Mouse (Mus musculus): Measurements from ENCODE around the gene Cdca5.
"Not testable (repeated sequence)": the region's sequence is repeated elsewhere in the genome, so short reads cannot be mapped to it uniquely, and the experiment has no call there.

The Cdca5 gene

DNA sequence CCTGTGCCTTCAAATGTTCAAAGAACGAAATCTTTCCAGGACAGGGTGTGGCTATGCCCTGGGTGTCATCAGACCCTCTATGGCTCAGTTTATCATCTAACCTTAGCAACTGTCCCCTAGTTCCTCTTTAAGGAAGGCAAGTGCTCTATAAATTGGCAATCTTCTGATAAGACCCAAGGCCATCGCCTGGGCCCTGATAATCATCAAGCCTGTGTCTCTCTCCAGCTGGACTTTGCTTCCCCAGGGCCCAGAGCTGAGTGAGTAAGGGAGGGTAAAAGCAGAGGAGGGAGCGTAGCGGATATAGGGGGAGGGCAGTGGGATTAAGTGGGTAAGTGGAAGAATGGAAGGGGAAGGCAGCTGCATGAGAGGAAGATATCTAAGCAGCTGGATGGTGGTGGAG is 19.7 kb downstream of the Cdca5 start:
- DNase-seq (ENCODE audit: low spot score in 2 of 2), result no peak

DNA sequence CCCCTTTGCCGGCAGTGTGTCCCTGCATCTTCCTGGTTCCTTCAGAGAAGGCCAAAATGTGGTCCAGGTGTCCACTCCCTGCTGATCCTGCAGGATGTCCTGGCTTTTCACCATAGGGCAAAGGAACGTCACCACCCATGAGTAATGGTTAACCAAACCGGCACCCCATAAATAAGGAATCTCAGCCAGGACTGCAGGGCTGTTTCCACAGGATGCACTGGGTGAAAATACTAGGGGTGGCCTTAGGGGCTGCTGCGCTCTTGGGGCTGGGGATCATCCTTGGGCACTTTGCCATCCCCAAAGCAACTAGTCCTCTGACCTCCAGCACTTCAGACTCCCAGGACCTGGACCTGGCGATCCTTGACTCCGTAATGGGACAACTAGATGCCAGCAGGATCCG is 20.8 kb downstream of the Cdca5 start, which contains the start of gene Naaladl1:
TSS of gene Naaladl1 (plus strand) at position 197 of the 400 bp plus-strand sequence.
- DNase-seq (ENCODE audit: low spot score in 2 of 2), result no peak

DNA sequence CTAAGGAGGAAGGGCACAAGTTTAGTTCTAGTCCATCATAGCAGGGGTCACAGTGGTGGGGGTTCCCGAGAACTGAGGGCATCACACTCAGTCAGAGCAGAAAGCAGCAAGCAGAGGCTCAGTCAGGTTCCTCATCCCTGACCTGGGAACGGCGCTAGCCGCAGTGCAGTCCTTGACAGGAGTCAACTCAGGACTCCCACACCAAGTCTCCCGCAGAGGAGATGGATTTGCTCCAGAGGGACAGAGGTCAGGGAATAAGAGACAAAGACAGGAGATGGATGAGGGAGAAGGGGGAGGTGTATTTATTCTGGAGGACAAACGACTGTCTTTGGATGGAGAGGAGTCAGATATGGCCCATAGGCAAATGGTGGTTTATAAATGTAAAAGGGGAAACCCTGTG is 28.3 kb downstream of the Cdca5 start:
- no peak for DNase-seq (ENCODE audit: low spot score in 2 of 2)

DNA sequence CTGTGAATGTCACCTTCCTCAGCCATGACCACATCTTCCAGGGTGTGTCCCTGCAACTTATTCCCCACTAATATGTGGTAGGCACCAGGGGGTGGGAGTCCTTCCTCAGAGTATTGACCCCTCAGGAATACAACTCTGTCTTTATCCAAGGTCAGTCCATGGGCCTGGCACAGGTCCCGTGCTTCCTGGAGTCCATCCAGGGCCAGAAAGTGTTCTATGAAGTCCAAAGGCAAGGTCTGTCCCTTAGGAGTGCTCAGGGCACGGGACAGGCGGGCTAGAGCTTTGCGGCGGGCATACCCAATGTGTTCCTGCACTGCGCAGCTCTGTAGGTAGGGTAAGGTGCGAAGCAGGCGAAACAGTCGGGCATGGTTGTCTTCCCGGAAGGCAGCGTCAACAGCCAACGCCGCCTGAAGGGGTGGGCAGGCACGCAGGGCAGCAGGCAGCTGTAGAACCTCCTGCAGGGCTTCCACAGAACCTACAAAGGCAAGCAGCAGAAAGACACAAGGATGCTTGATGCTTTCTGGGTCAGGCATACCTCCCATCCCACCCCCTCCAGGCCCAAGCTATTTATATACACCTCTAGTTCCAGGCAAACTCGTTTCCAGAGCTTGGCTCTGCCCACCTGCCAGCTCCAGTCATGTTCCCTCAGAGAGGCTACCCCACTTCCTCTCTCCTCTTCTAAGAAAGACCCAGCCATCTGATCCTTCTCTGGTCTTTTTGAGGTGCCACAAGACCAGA is 31.5 kb downstream of the Cdca5 start:
- no peak for DNase-seq (ENCODE audit: low spot score in 2 of 2)

DNA sequence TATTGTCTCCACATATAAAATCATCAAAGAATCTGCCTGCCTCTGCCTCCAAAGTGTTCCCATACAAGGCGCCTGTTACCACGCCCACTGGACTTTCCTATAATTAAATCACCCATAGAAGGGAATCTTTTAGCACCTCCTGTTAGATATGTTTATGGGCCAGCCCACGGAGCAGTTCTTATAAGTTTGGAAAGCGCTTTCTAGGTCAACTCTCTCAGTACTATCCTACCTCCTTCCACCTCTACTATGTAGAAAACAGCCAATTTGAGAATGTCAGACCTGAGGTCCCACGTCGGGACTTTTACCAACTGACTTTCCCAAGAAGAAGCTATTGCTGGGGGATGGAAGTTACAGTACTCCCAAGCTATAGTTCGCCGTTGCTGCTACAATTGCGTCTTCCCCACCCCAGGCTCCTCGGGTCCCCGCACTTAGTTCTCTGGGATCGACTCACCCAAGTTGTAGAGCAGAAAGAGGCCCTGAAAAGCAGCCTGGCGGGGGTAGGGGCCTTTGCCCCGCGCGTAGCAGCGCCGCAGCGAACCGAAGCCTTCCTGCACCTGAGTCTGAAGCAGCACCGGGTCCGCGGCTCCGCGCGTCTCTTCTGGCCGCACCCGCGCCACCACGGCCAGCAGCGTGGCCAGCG is 32.7 kb downstream of the Cdca5 start:
- no peak for DNase-seq (ENCODE audit: low spot score in 2 of 2)

DNA sequence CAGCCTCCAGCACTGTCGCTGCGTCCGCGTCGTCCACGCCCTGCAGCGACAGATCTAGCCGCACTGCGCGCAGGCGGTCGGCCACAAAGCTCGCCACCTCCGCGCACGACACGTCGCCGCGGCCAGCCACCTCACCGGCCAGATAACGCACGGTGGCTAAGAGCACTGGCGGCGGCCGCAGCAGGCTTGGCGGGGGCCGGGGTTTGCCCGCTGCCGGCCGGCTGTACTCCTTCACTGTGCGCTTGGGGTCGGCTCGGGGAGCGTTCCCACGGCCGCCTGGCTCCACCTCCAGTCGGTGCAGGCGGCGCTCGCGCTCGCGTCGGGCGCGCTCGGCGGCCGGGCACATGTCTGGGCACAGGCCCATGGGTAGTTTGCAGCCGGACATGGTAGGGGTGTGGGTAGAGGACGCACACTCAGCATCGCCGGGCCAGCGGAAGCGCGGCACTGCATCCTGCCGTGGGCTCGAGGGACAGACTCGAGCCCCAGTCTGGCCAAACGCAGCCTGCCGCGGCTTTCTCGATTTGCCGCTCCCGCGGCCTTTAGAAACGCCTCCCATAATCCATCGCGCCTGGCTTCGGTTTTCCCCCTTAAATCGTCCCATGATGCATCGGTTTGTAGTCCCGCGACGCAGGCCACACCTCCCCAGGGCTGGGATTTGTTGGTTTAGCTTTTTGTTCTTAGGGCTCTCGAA is 33.3 kb downstream of the Cdca5 start, which contains the start of gene Sac3d1:
TSS of gene Sac3d1 (minus strand) at position 665 of the 691 bp plus-strand sequence.
- peak; percentile 88 to 91 for DNase-seq (ENCODE audit: low spot score in 2 of 2)

DNA sequence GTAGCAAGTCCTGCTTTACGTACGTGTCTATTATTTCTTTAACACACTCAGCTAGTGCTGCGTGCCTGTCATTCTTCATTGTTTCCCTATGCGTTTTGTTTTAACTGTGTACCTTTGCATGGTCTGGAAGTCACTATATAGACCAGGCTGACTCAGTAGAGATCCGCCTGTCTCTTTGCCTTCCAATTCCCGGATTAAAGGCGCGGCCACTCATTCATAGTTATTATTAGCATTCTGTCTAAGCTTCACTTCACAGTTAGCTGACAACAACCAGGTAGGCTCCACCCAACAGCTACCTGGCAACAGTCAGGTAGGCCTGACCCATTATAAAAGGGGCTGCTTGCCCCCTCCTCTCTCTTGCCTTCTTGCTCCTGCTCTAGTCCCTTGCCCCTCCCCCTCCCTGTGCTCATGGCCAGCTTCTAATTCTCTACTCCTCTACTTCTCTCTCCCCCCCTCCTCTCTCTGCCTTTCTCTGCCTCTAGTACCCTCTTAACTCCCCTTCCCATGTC is 33.9 kb downstream of the Cdca5 start:
- no peak for DNase-seq (ENCODE audit: low spot score in 2 of 2)

DNA sequence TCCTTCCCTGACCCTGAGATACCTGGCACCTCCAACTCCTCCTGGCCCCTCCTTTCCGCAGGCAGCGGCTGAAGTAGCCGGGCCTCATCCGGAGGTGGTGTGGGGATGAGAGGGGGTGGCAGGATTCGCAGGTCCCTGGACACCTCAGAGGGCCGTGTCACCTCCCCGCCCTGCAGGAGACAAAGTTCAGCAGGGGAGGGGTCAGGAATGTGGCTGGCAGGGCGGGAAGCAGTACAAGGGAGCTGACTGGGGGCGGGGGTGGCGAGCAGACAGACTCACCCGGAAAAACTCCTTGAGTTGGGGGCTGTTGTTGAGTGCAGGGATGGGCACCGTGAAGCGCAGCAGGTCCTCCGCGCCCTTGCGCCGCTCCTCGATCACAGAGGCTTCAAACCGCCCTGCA is 37.0 kb downstream of the Cdca5 start:
- no peak for DNase-seq (ENCODE audit: low spot score in 2 of 2)

DNA sequence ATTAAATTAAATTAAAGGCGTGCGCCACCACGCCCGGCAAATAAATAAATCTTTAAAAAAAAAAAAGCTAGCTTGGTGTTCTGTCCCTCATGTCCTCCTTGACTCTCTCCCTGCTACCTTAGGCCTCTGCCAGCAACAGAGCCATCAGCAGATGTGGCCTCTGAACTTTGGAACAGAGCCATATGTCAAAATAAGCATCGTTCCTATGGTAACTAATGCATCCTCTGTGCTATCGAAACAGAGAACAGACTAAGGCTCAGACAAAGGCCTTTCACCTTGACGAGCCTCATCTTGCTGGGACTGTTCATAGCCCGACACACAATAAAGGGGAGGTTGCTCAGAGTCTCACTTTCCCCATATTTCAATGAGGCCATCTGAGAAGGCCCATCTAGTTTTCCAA is 38.5 kb downstream of the Cdca5 start:
- no peak for DNase-seq (ENCODE audit: low spot score in 2 of 2)

DNA sequence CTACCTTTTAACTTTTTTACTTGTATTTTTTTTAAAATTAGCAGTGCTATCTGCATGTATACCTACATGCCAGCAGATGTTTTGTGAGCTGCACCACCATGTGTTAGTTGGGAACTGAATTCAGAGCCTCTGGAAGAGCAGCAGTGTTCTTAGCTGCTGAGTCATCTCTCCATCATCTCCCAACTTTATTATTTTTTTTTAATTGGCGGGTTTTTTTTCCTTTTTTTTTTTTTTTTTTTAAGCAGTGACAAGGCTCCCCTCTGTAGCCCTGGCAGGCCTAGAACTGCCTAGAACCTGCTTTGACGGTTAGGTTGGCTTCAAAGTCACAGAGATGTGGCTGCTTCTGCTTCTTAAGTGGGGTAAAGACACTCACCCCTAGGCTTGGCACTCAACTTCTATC is 40.1 kb downstream of the Cdca5 start:
- DNase-seq (ENCODE audit: low spot score in 2 of 2), result no peak

DNA sequence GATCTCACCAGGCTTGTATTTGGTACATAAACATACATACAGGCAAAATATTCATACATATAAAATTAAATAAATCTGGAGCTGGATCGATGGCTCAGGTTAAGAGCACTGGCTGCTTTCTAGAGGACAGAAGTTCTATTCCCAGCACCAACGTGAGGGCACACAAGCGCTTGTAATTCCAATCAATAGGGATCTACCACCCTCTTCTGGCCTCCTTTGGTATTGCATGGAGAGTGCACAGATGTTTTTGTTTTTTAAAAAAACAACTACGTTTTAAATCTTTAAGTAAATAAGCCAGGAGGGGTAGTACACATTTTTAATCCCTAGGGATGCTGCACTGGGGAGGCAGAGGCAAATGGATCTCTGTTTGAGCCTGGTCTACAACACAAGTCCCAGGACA is 41.5 kb downstream of the Cdca5 start:
- DNase-seq (ENCODE audit: low spot score in 2 of 2), result peak; percentile 24 to 61

DNA sequence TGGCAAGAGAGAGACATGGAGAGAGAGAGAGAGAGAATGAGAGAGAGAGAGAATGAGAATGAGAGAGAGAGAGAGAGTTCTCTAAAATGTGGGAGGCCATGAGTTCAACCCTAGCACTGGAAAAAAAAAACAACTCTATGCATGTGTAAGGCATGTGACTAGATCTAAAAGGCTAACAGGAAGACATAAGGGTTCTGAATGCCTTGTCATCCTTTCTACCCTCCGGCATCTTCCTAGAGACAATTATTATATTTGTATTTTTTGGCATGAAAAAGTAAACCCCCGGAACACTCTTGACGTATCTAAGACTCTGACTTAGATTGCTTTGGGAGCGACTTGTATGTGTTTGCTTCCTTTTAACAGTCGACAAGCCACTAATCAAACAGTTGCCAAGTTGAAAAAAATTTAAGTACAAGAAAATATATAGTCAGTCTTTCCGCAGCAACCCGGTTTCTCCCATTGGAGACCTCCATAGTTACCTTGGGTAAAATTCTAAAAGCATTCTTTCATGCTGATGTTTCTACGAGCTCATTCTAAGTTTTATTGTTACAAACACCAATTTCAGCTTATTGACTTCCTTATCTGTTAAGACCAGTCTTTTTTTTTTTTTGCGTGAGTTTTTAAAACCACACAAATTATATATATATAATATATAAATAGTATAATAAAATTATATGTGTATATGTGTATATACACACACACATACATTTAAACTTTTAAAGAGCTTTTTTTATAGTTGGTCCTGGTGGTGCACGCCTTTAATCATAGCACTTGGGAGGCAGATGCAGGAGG is 42.2 kb downstream of the Cdca5 start:
- no peak for DNase-seq (ENCODE audit: low spot score in 2 of 2)

DNA sequence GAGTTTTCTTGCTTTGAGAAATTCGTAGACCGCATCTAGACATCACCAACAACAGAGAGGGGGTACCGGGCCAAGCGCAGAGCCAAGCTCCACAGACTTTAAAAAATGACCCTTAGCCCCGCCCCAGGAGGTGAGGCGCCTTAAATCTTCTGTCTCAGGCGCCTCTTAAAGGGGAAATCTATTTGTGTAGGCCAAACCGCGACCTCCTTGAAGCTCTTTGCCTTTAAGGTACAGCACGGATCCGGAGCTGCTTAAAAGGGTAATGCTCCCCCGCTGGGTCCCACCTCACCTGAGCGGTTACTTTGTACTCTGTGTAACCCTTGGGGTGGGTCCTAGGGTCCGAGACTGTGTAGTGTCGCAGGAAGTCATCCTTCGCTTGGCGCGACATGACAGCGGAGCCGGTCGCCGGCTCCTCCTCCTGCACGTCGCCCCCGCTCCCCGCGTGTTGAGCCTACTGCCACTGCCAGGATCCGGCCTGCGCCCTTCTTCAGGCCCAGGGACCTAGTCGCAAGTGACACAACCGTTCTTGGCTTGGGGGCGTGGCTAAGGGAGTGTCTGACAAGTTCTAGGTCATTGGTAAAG is 43.1 kb downstream of the Cdca5 start, which contains the start of gene Snx15:
TSS of gene Snx15 (minus strand) at position 545 of the 582 bp plus-strand sequence.
- DNase-seq (ENCODE audit: low spot score in 2 of 2), result peak; percentile 96 to 97

DNA sequence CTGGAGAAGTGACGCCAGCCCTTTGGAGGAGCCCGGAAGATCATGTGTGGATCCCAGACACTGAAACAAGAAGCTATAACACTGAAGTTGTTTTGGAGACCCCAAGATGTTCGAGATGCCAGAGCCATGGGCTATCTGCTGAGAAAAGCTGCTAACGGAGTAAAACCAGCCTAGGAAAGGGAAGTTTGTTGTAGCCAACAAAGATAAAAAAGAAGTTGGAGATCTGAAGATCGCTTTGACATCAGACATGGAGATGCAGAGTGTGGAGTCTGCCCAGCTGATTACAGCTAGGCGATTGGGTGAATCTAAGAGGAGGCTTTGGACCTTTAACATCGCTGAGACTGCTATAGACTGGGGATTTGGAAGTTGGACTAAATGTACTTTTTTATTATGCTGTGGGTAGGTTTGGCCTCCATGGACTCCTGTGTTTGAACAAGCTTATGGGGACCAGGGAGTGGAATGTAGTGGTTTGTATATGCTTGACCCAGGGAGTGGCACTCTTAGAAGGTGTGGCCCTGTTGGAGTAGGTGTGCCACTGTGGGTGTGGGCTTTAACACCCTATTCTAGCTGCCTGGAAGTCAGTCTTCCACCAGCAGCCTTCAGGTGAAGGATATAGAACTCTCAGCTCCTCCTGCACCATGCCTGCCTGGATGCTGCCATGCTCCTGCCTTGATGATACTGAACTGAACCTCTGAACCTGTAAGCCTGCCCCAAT is 45.8 kb downstream of the Cdca5 start:
- not testable (repeated sequence) for DNase-seq (ENCODE audit: low spot score in 2 of 2)

DNA sequence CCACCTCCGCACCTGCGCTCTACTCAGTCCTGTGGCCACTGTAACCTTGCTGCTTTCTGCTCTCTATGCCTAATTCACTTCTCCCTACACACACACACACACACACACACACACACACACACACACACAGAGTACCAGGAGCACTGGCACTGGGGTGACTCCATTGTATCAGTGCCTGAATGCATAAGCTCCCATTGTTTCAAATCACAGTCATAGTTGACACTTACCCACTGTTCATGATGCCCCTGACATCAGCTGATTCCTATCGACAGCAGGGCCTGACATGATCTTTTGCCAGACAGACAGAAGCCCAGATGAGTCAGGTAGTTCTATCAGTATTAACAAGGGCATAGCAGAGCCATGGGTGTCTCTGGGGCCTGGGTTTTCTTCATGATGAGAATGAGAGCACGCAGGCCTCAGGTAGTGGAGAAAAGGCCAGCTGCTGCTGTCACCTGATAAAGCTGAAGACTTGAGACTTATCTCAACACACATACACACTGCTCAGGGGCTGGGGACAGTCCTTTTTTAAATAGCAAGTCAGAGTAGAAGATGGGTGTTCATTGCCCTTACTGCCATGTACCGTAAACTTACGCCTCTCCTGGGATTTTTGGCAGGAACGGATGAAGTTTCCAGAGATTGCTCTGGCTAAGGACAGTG is 47.5 kb downstream of the Cdca5 start:
- peak; percentile 31 to 53 for DNase-seq (ENCODE audit: low spot score in 2 of 2)

DNA sequence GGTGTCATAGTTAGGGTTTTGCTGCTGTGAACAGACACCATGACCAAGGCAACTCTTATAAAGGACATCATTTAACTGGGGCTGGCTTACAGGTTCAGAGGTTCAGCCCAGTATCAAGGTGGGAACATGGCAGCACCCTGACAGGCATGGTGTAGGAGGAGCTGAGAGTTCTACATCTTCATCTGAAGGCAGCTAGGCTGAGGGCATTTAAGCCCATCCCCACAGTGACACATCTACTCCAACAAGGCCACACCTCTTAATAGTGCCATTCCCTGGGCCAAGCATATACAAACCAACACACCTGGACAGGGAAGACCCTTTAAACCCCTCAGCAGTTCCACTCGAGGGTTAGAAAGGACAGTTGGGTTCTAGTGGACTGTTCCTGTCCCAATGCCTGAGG is 48.4 kb downstream of the Cdca5 start:
- not testable (repeated sequence) for DNase-seq (ENCODE audit: low spot score in 2 of 2)

DNA sequence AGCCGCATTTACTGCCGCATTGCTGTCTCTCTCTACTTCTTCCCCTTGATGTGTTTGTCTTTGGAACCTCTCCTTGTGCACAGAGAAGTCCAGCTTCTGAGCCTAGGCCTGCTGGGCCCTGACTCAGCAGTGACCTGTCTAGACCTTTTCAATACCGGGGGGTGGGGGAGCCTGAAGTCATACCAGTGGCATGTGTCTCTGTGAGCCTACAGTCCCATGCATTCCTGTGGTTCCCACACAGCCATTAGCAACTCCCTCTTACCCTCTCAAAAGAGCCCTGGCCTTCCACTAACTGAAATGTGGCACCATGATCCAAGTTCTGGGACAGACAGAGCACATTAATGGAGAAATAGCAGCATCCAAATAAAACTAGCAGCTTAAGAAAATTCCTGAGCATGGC is 51.6 kb downstream of the Cdca5 start:
- no peak for DNase-seq (ENCODE audit: low spot score in 2 of 2)

DNA sequence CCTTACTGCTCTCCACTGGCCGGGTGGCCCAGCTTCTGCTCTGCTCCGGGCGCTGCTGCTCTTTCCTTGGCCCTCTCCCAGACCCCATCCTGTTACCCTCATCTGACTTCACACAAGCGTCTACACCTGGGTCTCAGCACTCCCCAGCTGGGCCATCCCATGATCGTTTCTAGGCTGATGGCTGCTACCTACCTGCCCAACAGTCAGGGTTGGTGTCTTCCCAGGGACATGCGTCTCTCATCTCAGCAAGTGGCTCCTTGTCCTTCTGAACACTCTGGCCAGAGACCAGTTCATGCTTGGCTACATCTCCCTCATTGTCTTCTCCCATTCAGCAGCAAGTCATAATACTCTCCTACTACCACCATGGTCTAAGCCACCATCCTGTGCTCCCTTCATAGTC is 54.9 kb downstream of the Cdca5 start:
- DNase-seq (ENCODE audit: low spot score in 2 of 2), result no peak

DNA sequence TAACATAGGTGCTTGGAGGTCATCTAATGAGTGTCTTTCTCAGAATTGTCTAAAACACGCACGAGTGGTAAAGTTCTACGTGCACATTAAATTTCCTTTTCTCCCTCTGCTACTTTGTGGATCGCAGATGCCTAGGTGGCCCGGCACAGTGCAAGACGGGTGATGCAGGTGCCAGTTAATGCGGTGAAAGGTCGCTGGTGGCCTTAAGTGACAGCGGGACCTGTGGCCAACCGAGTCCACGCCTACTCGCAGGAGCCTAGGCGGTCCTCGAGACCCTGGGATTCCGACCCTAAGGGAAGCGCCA is 55.5 kb downstream of the Cdca5 start:
- no peak for DNase-seq (ENCODE audit: low spot score in 2 of 2)

DNA sequence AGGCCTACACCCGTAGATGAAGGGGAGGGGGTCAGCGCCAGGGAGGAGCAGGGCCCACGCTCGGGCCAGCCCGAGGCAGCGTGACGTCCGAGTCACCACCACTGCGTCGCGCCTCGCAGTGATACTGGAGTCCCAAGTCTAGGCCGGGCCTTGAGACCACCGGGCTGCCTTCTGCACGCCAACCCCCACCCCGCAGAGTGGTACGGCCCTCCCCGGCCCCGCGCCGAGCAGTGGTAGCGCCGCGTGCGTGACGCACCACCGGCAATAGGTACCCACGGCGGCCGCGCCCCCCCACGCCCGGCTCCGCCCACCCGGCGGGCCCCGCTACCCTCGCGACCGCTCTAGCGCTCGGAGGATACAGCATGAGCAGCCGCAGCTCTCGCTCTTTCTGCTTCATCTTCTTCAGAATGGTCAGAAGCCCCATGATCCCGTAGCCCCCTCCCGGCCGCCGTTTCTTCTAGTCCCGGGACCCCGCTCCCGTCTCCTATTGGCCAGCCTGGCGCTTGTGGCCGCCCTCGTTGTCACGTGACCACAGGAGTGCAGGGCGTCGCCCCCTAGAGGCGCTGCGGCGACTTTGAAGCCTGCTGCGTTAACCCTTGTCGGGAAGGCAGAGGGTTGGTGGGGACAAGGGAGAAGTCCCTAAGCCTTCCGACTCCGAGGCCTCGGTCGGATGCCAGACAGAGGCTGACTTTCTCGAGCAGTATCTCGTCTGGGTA is 56.1 kb downstream of the Cdca5 start, which contains the start of gene Batf2:
TSS of gene Batf2 (plus strand) at position 306 of the 716 bp plus-strand sequence.
- peak; percentile 88 to 90 for DNase-seq (ENCODE audit: low spot score in 2 of 2)

All from spleen, postnatal 36 days (tissue).